22 mouse cellular contexts compared by ENCODE assay signal in genomic region chr9:9290767-9291166, GRCm38 (mm10). TPM values are rescaled to one million over a fixed set of nuclear protein-coding genes. Genes with fewer than 3 reads are reported as not detected.
DNase-seq lines count a peak whose midpoint lies in the region; ATAC-seq and TF ChIP-seq lines count a peak whose summit lies in the region.
"Had no signal": no experiment of that assay in that cellular context is flagged by ENCODE, and none has a peak within 500 bp of the region (broad histone marks: within the 10 kb centered on the region; RNA-seq: fewer than 3 reads in every experiment).

No protein-coding gene starts in this region.

- H3K27me3 ChIP-seq in intestine, embryonic 14.5 days (replicated peaks; ENCODE audit: control insufficient read depth, insufficient read depth, low read length) = no peaks in the 10 kb centered on the region
- H3K27me3 ChIP-seq in intestine, postnatal 0 days (replicated peaks; ENCODE audit: control insufficient read depth, insufficient read depth, low read length) = no peaks in the 10 kb centered on the region
- H3K27me3 ChIP-seq in intestine, embryonic 16.5 days (replicated peaks; ENCODE audit: control insufficient read depth, insufficient read depth, low read length) = no peaks in the 10 kb centered on the region
- H3K27me3 ChIP-seq: CH12.LX; heart, embryonic 15.5 days; megakaryocyte, embryonic 14.5 days; midbrain, embryonic 15.5 days had no signal

- H3K4me1 ChIP-seq in intestine, embryonic 14.5 days (replicated peaks; ENCODE audit: control insufficient read depth, insufficient read depth, low read length) = no peaks in the 10 kb centered on the region
- no peaks in the 10 kb centered on the region for H3K4me1 ChIP-seq in intestine, postnatal 0 days (replicated peaks; ENCODE audit: control insufficient read depth, insufficient read depth, low read length)
- H3K4me1 ChIP-seq in intestine, embryonic 16.5 days (ENCODE audit: control insufficient read depth, insufficient read depth, low read length) = no peaks in the 10 kb centered on the region
- H3K4me1 ChIP-seq: heart, embryonic 15.5 days; megakaryocyte, embryonic 14.5 days; midbrain, embryonic 15.5 days had no signal

- H3K9me3 ChIP-seq in intestine, embryonic 14.5 days (ENCODE audit: control insufficient read depth, low read length) = no peaks in the 10 kb centered on the region
- no peaks in the 10 kb centered on the region for H3K9me3 ChIP-seq in intestine, postnatal 0 days (ENCODE audit: control insufficient read depth)
- no peaks in the 10 kb centered on the region for H3K9me3 ChIP-seq in intestine, embryonic 16.5 days (ENCODE audit: control insufficient read depth, low read length)
- H3K9me3 ChIP-seq: heart, embryonic 15.5 days; megakaryocyte, embryonic 14.5 days; midbrain, embryonic 15.5 days had no signal

- no peak overlapping the region for H3K9ac ChIP-seq in intestine, embryonic 14.5 days (ENCODE audit: low read length)
- H3K9ac ChIP-seq in intestine, postnatal 0 days (ENCODE audit: low read depth, low read length) = no peak overlapping the region
- H3K9ac ChIP-seq in intestine, embryonic 16.5 days (ENCODE audit: low read depth, low read length) = no peak overlapping the region
- H3K9ac ChIP-seq: forebrain, postnatal 0 days; heart, embryonic 15.5 days; liver, postnatal 0 days; midbrain, embryonic 15.5 days had no signal

- no peak for TF ChIP-seq CTCF in intestine, postnatal 0 days (IDR thresholded peaks at IDR 0.05; ENCODE audit: low read depth)

- 30% methylated on average over 3 of the region's 3 CpGs for WGBS in intestine, embryonic 14.5 days
- 31% methylated on average over 3 of the region's 3 CpGs for WGBS in intestine, postnatal 0 days
- WGBS in intestine, embryonic 16.5 days = 23% methylated on average over 3 of the region's 3 CpGs

- H3K27ac ChIP-seq in intestine, embryonic 14.5 days (ENCODE audit: low read depth) = no peak overlapping the region
- H3K27ac ChIP-seq in intestine, postnatal 0 days (ENCODE audit: low read depth, low read length) = no peak overlapping the region
- no peak overlapping the region for H3K27ac ChIP-seq in intestine, embryonic 16.5 days (ENCODE audit: low read length)
- H3K27ac ChIP-seq: heart, embryonic 15.5 days; midbrain, embryonic 15.5 days had no signal

- ATAC-seq in intestine, embryonic 14.5 days (replicated peaks; ENCODE audit: low FRiP score, low TSS enrichment, low read depth) = 0 out of 2 replicates have a peak, but pooled peaks have one; percentile 23
- no peak for ATAC-seq in intestine, postnatal 0 days
- peak; percentile 77 for ATAC-seq in intestine, embryonic 16.5 days
- ATAC-seq: forebrain, postnatal 0 days; liver, postnatal 0 days; midbrain, embryonic 15.5 days had no signal

- no peaks in the 10 kb centered on the region for H3K36me3 ChIP-seq in intestine, embryonic 14.5 days (ENCODE audit: control insufficient read depth, insufficient read depth, low read length)
- no peaks in the 10 kb centered on the region for H3K36me3 ChIP-seq in intestine, postnatal 0 days (ENCODE audit: control insufficient read depth, insufficient read depth)
- no peaks in the 10 kb centered on the region for H3K36me3 ChIP-seq in intestine, embryonic 16.5 days (ENCODE audit: control insufficient read depth, insufficient read depth, low read length)
- H3K36me3 ChIP-seq: heart, embryonic 15.5 days; midbrain, embryonic 15.5 days had no signal

- DNase-seq in intestine, embryonic 14.5 days (ENCODE audit: low spot score) = no peak
- peak; percentile 26 for DNase-seq in lung, postnatal 36 days
- no peak for DNase-seq in lung, postnatal 25 days (ENCODE audit: low spot score)
- no peak for DNase-seq in natural killer cell, adult 2 months (ENCODE audit: low spot score in 2 of 2)
- DNase-seq in cerebellum, adult 18-20 months = no peak
- no peak for DNase-seq in spleen, postnatal 36 days (ENCODE audit: low spot score in 2 of 2)
- DNase-seq: adrenal gland, adult 2 months; cerebellum, adult 2 months; forebrain, postnatal 0 days; heart, adult 18-20 months; kidney, postnatal 10 days; layer of hippocampus, adult 9-11 months; liver; liver, postnatal 0 days; thymus, postnatal 25 days had no signal

- no peak overlapping the region for H3K4me3 ChIP-seq in intestine, embryonic 14.5 days (ENCODE audit: low read depth, low read length)
- H3K4me3 ChIP-seq in intestine, postnatal 0 days (ENCODE audit: low read depth, low read length) = no peak overlapping the region
- no peak overlapping the region for H3K4me3 ChIP-seq in intestine, embryonic 16.5 days (ENCODE audit: low read length)
- H3K4me3 ChIP-seq: erythroblast, embryonic 14.5 days; heart, embryonic 15.5 days; megakaryocyte, embryonic 14.5 days; midbrain, embryonic 15.5 days had no signal

- H3K4me2 ChIP-seq in intestine, embryonic 14.5 days (ENCODE audit: low read length) = no peak overlapping the region
- no peak overlapping the region for H3K4me2 ChIP-seq in intestine, postnatal 0 days (replicated peaks; ENCODE audit: low read depth)
- H3K4me2 ChIP-seq in intestine, embryonic 16.5 days (ENCODE audit: low read depth, low read length) = no peak overlapping the region
- H3K4me2 ChIP-seq: heart, embryonic 15.5 days; midbrain, embryonic 15.5 days had no signal

RNA-seq across cellular contexts. Expression of gene Arhgap42, which starts 51.9 kb away (rescaled TPM):
- polyA plus RNA-seq in intestine, embryonic 14.5 days (2014; fragmentation: Nextera tagmentation; extraction: Ambion mirVana) = 36.3 and 39.4 TPM in 2 replicates
- polyA plus RNA-seq in intestine, postnatal 0 days (2015; fragmentation: Nextera tagmentation; extraction: Ambion mirVana) = 23.4 and 27.2 TPM in 2 replicates
- polyA plus RNA-seq in intestine, embryonic 16.5 days (2015; fragmentation: Nextera tagmentation; extraction: Ambion mirVana) = 28.9 and 30.5 TPM in 2 replicates
